Mouse (Mus musculus) spleen, adult 2 months (tissue): ENCODE results near the gene St3gal5. TPM values are rescaled to one million over a fixed set of nuclear protein-coding genes. Genes with fewer than 3 reads are reported as not detected.

Experiments used
- DNase-seq, 2 experiments: peaks; one replicate each; pipeline versions ENCODE4 v3.0.0 to v3.0.0-alpha.2; 2012 to 2021; ENCODE audit warnings: low spot score in 2 of 2, low read depth in 1 of 2
- H3K27ac ChIP-seq: fragments of 200-500 bp; 2 replicates; pipeline ENCODE4 v1.5.1; 2012; ENCODE audit warnings: low read length, inconsistent platforms; ENCODE audit not compliant: insufficient read depth
- H3K27me3 ChIP-seq: fragments of 200-500 bp; 2 replicates; pipeline ENCODE4 v1.6.1; 2012; ENCODE audit warnings: mild to moderate bottlenecking, moderate library complexity, low read length, inconsistent platforms; ENCODE audit not compliant: control insufficient read depth, insufficient read depth
- H3K36me3 ChIP-seq: fragments of 200-500 bp; 2 replicates; pipeline ENCODE4 v1.6.1; 2012; ENCODE audit warnings: mild to moderate bottlenecking, low read length, inconsistent platforms; ENCODE audit not compliant: control insufficient read depth, insufficient read depth
- H3K4me1 ChIP-seq: fragments of 200-500 bp; 2 replicates; pipeline ENCODE4 v1.6.1; 2011; ENCODE audit warnings: inconsistent platforms; ENCODE audit not compliant: control insufficient read depth, insufficient read depth, insufficient read length
- H3K4me3 ChIP-seq: fragments of 200-500 bp; 2 replicates; pipeline ENCODE4 v1.5.1; 2011; ENCODE audit warnings: mild to moderate bottlenecking, inconsistent platforms; ENCODE audit not compliant: insufficient read depth, insufficient read length; ENCODE audit errors: extremely low read depth
- CTCF ChIP-seq: fragments of 200-500 bp; IDR thresholded peaks from 2 replicates; pipeline ENCODE4 v1.5.1; 2011; ENCODE audit warnings: mild to moderate bottlenecking, inconsistent platforms; ENCODE audit not compliant: insufficient read depth, insufficient read length, insufficient replicate concordance; ENCODE audit errors: extremely low read depth
- POLR2A ChIP-seq: fragments of 200-500 bp; IDR thresholded peaks from 2 replicates; pipeline ENCODE4 v1.6.1; 2011; ENCODE audit warnings: low read depth, low read length, inconsistent platforms
- WGBS: fragments of 180-500 bp; shearing (Covaris S2); methylation state at CpG from one replicate; pipeline ENCODE4 v1.1.7; 2018; 5-methylcytosine and 5-hydroxymethylcytosine counted together
- polyA plus RNA-seq: library from polyadenylated mRNA; depleted of rRNA; stranded (reverse); fragments of >200 nt; gene quantifications from 2 replicates; pipeline ENCODE4 v1.2.3, GENCODE M21; 2012

St3gal5 gene
- polyA plus RNA-seq, 1 experiment: 48.1 TPM

DNA sequence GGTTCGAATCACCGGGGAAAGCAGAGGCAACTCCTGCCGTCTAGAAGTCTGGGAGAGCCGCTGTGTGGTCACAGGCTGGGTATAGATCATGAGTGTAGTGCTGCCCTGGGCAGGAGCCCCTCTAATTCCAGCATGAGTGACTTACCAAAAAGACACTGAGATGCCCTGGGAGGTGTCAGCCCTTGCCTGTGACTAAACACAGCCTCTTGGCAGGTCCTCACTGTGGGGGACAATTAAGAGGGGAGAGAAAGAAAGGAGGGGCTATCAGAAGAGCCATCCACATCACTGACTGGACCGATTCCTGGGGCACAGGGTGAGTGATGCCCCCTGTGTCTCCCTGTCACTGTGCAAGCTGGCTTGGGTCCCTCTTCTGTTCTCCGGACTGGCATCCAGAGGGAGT, 89.4 kb downstream of the St3gal5 start:
- no peak overlapping the region for H3K27ac ChIP-seq
- no peak for TF ChIP-seq POLR2A
- DNase-seq: no peak
- H3K4me3 ChIP-seq: no peak overlapping the region
- 84% methylated on average over 6 of the region's 6 CpGs for WGBS
- peaks cover 3% of the 10 kb centered on the region; the same call in 1 of the 2 replicates for H3K27me3 ChIP-seq
- no peaks in the 10 kb centered on the region for H3K4me1 ChIP-seq
- no peaks in the 10 kb centered on the region for H3K36me3 ChIP-seq

DNA sequence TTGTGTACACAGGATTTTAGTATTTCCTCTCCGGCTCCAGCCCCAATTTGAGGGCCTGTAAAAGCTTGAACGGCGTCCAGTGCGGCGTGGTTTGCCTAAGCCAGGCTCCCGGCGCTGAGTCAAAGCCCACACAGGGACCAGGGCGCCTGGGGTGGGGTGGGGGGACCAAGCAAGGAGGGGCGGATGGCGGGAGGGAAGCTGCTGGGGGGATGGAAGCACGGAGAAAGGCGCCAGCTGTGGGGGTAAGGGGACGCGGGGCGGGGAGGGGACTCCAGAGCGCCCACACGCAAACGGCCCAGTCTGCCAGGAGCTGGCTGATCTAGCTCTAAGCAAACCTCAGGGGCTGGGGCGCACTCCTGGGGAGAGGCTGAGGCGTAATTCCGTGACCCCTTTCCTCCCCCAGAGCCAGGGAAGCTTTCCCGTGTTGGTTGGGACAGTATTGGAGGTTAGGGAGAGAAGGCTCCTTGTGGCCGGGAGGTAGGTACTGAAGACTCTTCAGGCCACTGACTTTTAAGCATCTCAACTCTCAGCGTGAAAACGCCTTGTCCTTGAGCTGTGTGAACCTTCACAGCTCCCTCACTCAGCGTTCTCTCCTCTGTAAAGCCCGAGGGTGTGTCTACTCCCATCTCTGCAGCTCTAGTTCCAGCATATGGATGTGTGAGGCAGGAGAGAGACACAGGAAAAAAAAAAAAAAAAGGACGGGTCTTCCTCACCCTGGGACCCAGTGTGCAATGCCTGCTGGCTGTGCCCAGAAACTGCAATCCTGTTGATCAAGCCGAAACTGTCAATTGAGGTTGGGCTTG, 91.9 kb downstream of the St3gal5 start:
- Histone ChIP-seq H3K4me3 (no peak overlapping the region), H3K27me3 (peaks cover 3% of the 10 kb centered on the region; the same call in 1 of the 2 replicates), H3K4me1 (no peaks in the 10 kb centered on the region), H3K27ac (no peak overlapping the region), H3K36me3 (no peaks in the 10 kb centered on the region)
- no peak for DNase-seq
- 15% methylated on average over 29 of the region's 29 CpGs for WGBS
- TF ChIP-seq CTCF (no peak), POLR2A (no peak)

- 6% methylated on average over 6 of the region's 6 CpGs for WGBS
- no peak for DNase-seq
- Histone ChIP-seq H3K4me1 (no peaks in the 10 kb centered on the region), H3K36me3 (no peaks in the 10 kb centered on the region), H3K4me3 (no peak overlapping the region), H3K27me3 (peaks cover 3% of the 10 kb centered on the region; the same call in 1 of the 2 replicates), H3K27ac (no peak overlapping the region)
- no peak for TF ChIP-seq POLR2A
- no peak for TF ChIP-seq CTCF
Observed at GRCm38 (mm10) chr6:72190120-72190519, 92.7 kb downstream of the St3gal5 start.

GRCm38 (mm10) chr6:72190577-72190976, 93.2 kb downstream of the St3gal5 start:
- H3K36me3 ChIP-seq: no peaks in the 10 kb centered on the region
- 45% methylated on average over 5 of the region's 5 CpGs for WGBS
- H3K27me3 ChIP-seq: peaks cover 3% of the 10 kb centered on the region; the same call in 1 of the 2 replicates
- no peak overlapping the region for H3K27ac ChIP-seq
- H3K4me3 ChIP-seq: no peak overlapping the region
- TF ChIP-seq CTCF (no peak), POLR2A (no peak)
- H3K4me1 ChIP-seq: no peaks in the 10 kb centered on the region
- DNase-seq: no peak

DNA sequence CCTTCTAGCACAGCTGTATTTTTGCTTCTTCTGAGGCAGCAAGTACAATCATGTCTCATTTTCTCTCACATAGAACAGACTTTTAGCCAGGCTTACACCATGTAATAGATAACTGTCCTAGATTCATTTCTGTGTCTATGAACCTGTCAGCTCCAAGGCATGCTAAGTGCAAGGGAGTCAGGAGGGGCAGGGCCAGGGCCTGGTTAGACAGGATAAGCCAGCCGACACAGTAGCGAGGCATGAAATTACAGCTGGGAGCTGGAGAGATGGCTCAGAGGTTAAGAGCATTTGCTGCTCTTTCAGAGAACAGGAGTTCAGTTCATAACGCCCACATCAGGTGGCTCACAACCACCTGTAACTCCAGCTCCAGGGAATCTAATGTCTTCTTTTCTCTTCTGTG, 99.3 kb downstream of the St3gal5 start:
- H3K4me1 ChIP-seq: no peaks in the 10 kb centered on the region
- TF ChIP-seq POLR2A: no peak
- no peak for TF ChIP-seq CTCF
- DNase-seq: no peak
- H3K36me3 ChIP-seq: no peaks in the 10 kb centered on the region
- no peak overlapping the region for H3K4me3 ChIP-seq
- 93% methylated on average over 3 of the region's 3 CpGs for WGBS
- H3K27ac ChIP-seq: no peak overlapping the region
- H3K27me3 ChIP-seq: no peaks in the 10 kb centered on the region

DNA sequence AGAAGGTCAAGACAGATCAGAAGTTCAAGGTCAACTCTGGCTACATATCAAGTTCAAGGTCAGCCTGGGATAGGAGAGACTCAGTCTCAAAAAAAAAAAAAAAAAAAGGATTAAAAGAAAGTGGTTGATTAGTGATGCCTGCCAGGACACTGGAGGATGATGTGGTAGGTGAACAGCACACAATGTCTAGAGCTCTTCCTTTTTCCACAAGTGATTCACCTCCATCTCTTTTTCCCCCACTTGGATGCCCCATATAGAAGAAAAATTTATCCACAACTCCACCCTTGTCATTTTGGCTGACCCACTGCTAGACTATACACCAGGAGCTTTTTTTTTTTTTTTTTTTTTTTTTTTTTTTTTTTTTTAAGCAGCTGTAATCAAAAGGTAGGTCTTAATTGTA, 100.1 kb downstream of the St3gal5 start:
- Histone ChIP-seq H3K4me3 (no peak overlapping the region), H3K27me3 (no peaks in the 10 kb centered on the region), H3K4me1 (no peaks in the 10 kb centered on the region), H3K36me3 (no peaks in the 10 kb centered on the region), H3K27ac (no peak overlapping the region)
- TF ChIP-seq POLR2A: no peak
- no peak for TF ChIP-seq CTCF
- DNase-seq: no peak

GRCm38 (mm10) chr6:72200595-72201256, 103.3 kb downstream of the St3gal5 start:
- TF ChIP-seq CTCF: no peak
- TF ChIP-seq POLR2A: no peak
- Histone ChIP-seq H3K4me1 (no peaks in the 10 kb centered on the region), H3K4me3 (no peak overlapping the region), H3K27ac (no peak overlapping the region), H3K36me3 (no peaks in the 10 kb centered on the region), H3K27me3 (no peaks in the 10 kb centered on the region)
- no peak for DNase-seq
- 78% methylated on average over 11 of the region's 11 CpGs for WGBS
